8 mouse cellular contexts compared by ENCODE assay signal in genomic region chr16:18108221-18108966, GRCm38 (mm10). TPM values are rescaled to one million over a fixed set of nuclear protein-coding genes. Genes with fewer than 3 reads are reported as not detected.
A peak's percentile ranks its signal among the peaks of the same experiment; 100 is the strongest.
DNase-seq lines count a peak whose midpoint lies in the region; ATAC-seq lines count a peak whose summit lies in the region.

No protein-coding gene starts in this region.

- H3K4me1 ChIP-seq in heart, embryonic 16.5 days (ENCODE audit: control insufficient read depth, insufficient read depth, low read length) = peaks cover 9% of the 10 kb centered on the region
- no peaks in the 10 kb centered on the region for H3K4me1 ChIP-seq in liver, embryonic 16.5 days (ENCODE audit: control insufficient read depth, low read depth, low read length)
- H3K4me1 ChIP-seq in neural tube, embryonic 12.5 days = no peaks in the 10 kb centered on the region

- no peak overlapping the region for H3K27ac ChIP-seq in heart, embryonic 16.5 days (ENCODE audit: low read length)
- no peak overlapping the region for H3K27ac ChIP-seq in liver, embryonic 16.5 days (ENCODE audit: low read length)
- no peak overlapping the region for H3K27ac ChIP-seq in neural tube, embryonic 12.5 days

- H3K27me3 ChIP-seq in heart, embryonic 16.5 days (ENCODE audit: control insufficient read depth, insufficient read depth, low read length) = no peaks in the 10 kb centered on the region
- no peaks in the 10 kb centered on the region for H3K27me3 ChIP-seq in liver, embryonic 16.5 days (ENCODE audit: control insufficient read depth, insufficient read depth, low read depth, low read length)
- H3K27me3 ChIP-seq in neural tube, embryonic 12.5 days (replicated peaks) = 0 out of 2 replicates have a peak, but pooled peaks cover 4% of the 10 kb centered on the region

- peak; percentile 62; the same call in 1 of the 2 replicates for ATAC-seq in heart, embryonic 16.5 days (replicated peaks; ENCODE audit: extremely low read depth, insufficient read depth, low FRiP score)
- peak; percentile 67 for ATAC-seq in liver, embryonic 16.5 days (ENCODE audit: low read depth)
- ATAC-seq in neural tube, embryonic 12.5 days (ENCODE audit: low FRiP score, low read depth) = peak; percentile 87

- peaks cover 13% of the 10 kb centered on the region for H3K9me3 ChIP-seq in heart, embryonic 16.5 days (replicated peaks; ENCODE audit: control insufficient read depth, low read length)
- H3K9me3 ChIP-seq in liver, embryonic 16.5 days (replicated peaks; ENCODE audit: control insufficient read depth, low read length) = no peaks in the 10 kb centered on the region
- no peaks in the 10 kb centered on the region for H3K9me3 ChIP-seq in neural tube, embryonic 12.5 days

- no peak overlapping the region for H3K9ac ChIP-seq in heart, embryonic 16.5 days (ENCODE audit: low read length)
- H3K9ac ChIP-seq in liver, embryonic 16.5 days (ENCODE audit: low read depth, low read length) = no peak overlapping the region
- no peak overlapping the region for H3K9ac ChIP-seq in neural tube, embryonic 12.5 days

- no peaks in the 10 kb centered on the region for H3K36me3 ChIP-seq in heart, embryonic 16.5 days (ENCODE audit: control insufficient read depth, insufficient read depth)
- H3K36me3 ChIP-seq in liver, embryonic 16.5 days (ENCODE audit: control insufficient read depth, insufficient read depth) = no peaks in the 10 kb centered on the region
- no peaks in the 10 kb centered on the region for H3K36me3 ChIP-seq in neural tube, embryonic 12.5 days

- H3K4me2 ChIP-seq in heart, embryonic 16.5 days (ENCODE audit: low read depth, low read length) = no peak overlapping the region
- no peak overlapping the region for H3K4me2 ChIP-seq in liver, embryonic 16.5 days (ENCODE audit: low read depth, low read length)
- no peak overlapping the region for H3K4me2 ChIP-seq in neural tube, embryonic 12.5 days (replicated peaks)

- DNase-seq in 3134 (ENCODE audit: extremely low read depth, insufficient read length, low spot score) = peak; percentile 58
- peak; percentile 81 to 95 for DNase-seq in adrenal gland, adult (ENCODE audit: inconsistent age in 2 of 2, low spot score in 1 of 2)
- DNase-seq in embryo, embryonic 9.5 days (ENCODE audit: extremely low spot score) = peak; percentile 67
- peak; percentile 84 for DNase-seq in kidney, postnatal 10 days
- DNase-seq in thymus, postnatal 25 days = peak; percentile 59

- whole genome bisulfite sequencing in heart, embryonic 16.5 days = 51% methylated on average over 5 of the region's 5 CpGs
- 31% methylated on average over 5 of the region's 5 CpGs for WGBS in liver, embryonic 16.5 days (ENCODE audit: insufficient replicate concordance)
- WGBS in neural tube, embryonic 12.5 days = 55% methylated on average over 5 of the region's 5 CpGs

- H3K4me3 ChIP-seq in heart, embryonic 16.5 days (ENCODE audit: low read length) = no peak overlapping the region
- no peak overlapping the region for H3K4me3 ChIP-seq in liver, embryonic 16.5 days (ENCODE audit: low read depth, low read length)
- no peak overlapping the region for H3K4me3 ChIP-seq in neural tube, embryonic 12.5 days

RNA-seq across cellular contexts. Expression of gene Prodh, which starts 18.4 kb away (rescaled TPM):
- polyA plus RNA-seq in heart, embryonic 16.5 days (2015; fragmentation: Nextera tagmentation; extraction: Ambion mirVana) = 7.2 and 7.3 TPM in 2 replicates
- polyA plus RNA-seq in liver, embryonic 16.5 days (2015; fragmentation: Nextera tagmentation; extraction: Ambion mirVana) = 2.2 and 2.3 TPM in 2 replicates
- 6.3 and 7.1 TPM in 2 replicates for polyA plus RNA-seq in neural tube, embryonic 12.5 days (2016; fragmentation: Nextera tagmentation; extraction: Ambion mirVana)

RNA-seq across cellular contexts. Expression of gene Rtn4r, which starts 19.0 kb away (rescaled TPM):
- polyA plus RNA-seq in heart, embryonic 16.5 days (2015; fragmentation: Nextera tagmentation; extraction: Ambion mirVana) = 0.16 and 0.85 TPM in 2 replicates
- polyA plus RNA-seq in liver, embryonic 16.5 days (2015; fragmentation: Nextera tagmentation; extraction: Ambion mirVana) = 0.11 and 0.15 TPM in 2 replicates
- 15.6 and 16.5 TPM in 2 replicates for polyA plus RNA-seq in neural tube, embryonic 12.5 days (2016; fragmentation: Nextera tagmentation; extraction: Ambion mirVana)

RNA-seq across cellular contexts. Expression of gene Dgcr6, which starts 55.7 kb away (rescaled TPM):
- polyA plus RNA-seq in heart, embryonic 16.5 days (2015; fragmentation: Nextera tagmentation; extraction: Ambion mirVana) = 67.4 and 67.8 TPM in 2 replicates
- 17.1 and 18.1 TPM in 2 replicates for polyA plus RNA-seq in liver, embryonic 16.5 days (2015; fragmentation: Nextera tagmentation; extraction: Ambion mirVana)
- polyA plus RNA-seq in neural tube, embryonic 12.5 days (2016; fragmentation: Nextera tagmentation; extraction: Ambion mirVana) = 162 and 171 TPM in 2 replicates
